Mouse (Mus musculus) right cerebral cortex, postnatal 36 days (tissue): ENCODE results near the gene Tbca.

Source experiments
- DNase-seq, 2 experiments: peaks; one replicate each; pipeline ENCODE4 v3.0.0; 2022; ENCODE audit warnings: low spot score in 2 of 2, mixed read lengths in 1 of 2

Tbca gene

DNA sequence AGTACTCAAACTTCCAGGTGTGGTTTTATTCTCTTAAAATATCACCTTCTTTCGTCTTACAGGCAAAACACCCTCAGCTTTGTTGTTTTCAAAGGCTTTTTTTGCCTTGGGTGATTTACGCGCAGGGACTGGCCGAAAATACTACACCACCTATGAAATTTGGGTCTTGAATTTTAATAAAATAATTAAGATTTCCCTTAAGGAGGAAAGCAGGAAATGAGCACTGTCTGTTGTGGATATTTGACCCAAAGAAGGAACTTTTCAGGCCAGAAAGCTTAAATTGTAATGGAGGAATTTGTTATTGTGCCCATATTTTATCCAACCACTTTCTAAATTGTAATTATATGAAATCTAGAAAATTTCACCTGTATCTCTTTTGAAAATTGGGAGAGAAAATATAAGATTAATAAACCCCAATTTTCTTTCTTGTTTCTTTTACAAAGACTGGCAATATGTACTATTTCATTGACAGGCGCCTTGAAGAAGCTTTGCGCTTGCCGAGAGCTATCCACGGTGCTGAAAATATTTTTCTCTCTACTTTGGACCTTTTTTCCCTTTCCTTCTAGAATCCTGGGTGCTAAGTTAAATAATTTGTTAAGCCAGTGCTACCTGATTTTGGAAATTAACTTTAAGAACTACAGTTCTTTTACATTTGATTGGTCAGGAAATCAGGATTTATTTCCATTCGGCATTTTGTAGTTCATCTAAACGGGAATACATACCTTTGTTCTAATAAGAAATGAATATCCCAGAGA is 89.5 kb downstream of the Tbca start:
- no peak for DNase-seq

DNA sequence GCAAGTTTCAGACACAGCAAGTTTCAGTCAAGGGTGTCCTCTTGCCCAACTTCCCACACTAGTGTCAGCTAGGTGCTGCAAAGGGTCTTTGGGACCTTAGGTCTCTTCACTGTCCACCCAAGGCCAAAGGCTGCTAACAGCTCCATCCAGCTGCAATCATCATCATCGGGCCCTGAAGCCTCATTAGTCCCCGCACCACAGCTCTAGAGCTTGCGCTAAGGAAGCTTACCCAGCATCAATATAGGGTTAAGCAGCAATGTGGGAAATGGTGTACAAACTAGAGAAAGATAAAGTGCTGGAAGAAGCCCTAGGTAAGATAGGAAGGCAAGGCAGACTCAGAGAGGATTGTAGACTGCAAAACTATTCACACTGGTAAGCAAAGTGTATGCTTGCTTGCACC is 92.5 kb downstream of the Tbca start:
- no peak for DNase-seq

DNA sequence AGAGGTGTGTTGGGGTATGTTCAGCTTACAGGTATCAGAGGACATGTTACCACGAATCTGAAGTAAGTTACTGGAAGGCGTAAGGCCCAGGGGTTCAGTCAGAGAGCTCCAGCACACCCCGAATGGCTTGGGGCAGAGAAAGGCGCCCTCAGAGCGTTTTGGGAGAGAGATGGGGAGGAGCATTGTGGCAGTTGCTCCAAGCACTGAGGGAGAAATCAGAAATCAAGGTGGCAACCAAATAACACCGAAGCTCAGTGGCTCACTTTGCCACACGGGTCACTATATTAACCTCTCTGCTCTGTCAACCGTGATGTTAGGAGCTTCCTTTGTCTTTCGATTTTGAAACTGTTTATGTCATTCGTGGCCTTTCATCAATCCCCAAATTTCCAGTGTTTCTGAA is 93.5 kb downstream of the Tbca start:
- DNase-seq, result no peak

GRCm38 (mm10) chr13:94882711-94883145 is 94.0 kb downstream of the Tbca start:
- DNase-seq, result no peak

DNA sequence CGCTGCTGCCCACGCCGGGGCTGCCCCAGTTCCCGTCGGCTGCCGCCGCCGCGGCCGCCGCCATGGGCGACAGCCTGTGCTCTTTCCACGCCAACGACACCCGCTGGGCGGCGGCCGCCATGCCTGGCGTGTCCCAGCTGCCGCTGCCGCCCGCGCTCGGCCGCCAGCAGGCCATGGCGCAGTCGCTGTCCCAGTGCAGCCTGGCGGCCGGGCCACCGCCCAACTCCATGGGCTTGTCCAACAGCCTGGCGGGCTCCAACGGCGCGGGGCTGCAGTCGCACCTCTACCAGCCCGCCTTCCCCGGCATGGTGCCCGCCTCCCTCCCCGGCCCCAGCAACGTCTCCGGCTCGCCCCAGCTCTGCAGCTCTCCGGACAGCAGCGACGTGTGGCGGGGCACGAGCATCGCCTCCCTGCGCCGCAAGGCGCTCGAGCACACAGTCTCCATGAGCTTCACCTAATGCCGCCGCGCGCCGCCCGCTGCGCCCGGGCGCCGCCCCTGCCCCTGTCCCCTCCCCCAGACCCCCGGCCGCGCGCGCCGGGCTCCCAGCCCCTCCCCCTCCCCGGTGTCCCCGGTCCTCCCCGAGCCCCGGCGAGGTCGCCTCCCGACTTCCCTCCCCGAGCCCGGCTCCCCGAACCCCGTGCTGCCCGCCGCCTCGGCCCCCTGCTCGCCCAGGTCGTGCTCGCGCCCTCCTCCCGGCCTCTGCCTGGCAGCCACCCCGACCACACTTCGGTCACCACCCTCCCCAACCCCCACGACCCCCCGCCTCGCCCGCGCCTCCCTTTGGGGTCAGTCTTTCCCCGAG is 94.7 kb downstream of the Tbca start:
- no peak for DNase-seq

DNA sequence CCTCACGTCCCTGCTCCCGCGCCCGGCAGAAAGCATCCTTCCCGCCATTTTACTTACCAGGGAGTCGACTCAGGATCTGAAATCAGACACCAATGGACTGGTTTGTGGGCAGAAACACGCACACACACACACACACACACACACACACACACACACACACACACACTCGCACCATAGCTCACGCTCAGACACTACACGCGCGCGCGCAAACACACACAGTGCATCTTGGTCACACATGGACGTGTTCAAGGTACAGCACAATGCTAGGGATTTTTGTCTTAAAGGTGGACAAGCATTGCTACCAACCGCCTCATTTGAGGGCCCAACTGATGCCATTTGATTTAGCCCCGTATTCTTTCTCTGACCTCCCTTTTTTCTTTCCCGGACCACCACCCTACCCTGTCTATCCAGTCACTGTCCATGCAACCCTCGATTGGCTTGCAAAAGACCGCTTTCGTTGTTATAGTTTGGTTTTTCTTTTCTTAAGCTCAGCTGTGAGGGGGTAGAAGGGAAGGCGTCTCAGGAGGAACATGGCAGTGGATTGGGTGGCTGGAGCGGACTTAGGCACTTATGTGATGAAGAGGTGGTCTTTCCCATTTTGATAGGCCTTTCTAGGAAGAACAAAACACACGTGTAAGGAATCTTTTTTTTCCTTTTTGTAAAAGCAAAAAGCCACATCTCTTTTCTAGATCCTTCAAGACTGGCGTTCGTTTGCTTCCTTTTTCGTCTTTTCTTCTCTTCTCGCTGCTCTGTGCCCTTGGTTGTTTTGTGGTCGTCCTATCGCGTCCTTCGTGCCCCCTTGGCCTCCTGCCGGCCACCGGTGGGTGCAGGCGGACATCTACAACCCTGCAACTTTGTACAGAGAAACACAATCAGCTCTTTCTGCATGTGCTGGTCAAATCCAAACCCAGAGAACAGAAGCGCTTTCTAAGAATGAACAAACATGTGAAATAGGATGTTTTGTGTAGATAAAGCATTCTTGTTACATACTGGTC is 95.6 kb downstream of the Tbca start:
- no peak for DNase-seq

DNA sequence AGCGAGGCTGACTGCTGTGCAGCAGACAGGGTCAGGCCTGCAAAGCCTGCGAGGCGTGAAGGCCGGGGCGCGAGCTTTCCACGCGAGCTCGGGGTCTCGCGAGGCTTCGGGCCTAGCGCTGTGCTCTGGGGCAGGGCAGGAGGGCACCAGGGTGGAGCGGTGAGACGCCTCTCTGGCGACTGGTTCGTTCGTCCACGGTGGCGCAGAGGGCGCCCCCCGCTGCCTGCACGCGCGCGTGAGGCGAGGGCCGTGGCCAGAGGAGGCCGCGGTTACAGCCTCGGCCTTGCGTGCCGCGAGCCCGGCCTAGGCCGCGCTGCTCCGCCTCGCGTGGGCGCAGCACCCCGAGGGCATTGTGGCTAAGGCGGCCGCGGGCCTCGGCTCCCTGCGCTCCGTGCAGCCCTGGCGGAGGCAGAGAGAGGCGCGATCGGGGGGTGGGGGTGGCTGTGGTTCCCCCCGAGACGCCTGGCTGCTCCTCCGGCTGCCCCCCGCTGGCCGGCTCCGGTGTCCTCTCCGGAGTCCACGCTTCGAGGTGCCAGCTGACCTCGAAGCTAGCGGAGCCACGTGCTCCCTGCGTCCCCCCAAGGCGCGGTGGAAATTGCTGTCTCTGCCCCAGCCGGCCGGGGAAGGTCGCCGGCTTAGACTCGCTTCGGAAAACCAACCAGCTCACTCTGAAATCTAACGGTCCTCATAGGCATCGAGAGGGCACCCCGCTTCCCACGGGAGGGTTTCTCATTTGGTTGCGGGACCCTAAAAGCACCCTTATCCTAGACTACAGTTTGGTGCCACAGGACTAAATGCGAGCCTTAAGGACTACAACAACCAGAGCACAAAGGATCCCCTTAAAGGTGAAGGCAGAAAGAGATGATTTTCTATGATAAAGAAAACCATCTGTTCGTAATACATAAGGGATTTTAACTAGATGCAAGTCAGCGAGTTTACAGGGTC is 96.9 kb downstream of the Tbca start:
- DNase-seq, result no peak
